Mouse (Mus musculus) C2C12 (cell line): ENCODE results near the gene Tcf15.

Experiments
- CEBPB ChIP-seq: IDR thresholded peaks from one replicate; pipeline ENCODE4 v1.6.1; 2011; ENCODE audit warnings: low read depth, mild to moderate bottlenecking, control low read depth, moderate library complexity
- CTCF ChIP-seq: IDR thresholded peaks from one replicate; pipeline ENCODE4 v1.5.1; 2011; ENCODE audit not compliant: control insufficient read depth, insufficient read depth, insufficient read length
- FOSL1 ChIP-seq: IDR thresholded peaks from one replicate; pipeline ENCODE4 v1.8.0; 2011; ENCODE audit warnings: mild to moderate bottlenecking, low read length; ENCODE audit not compliant: poor library complexity, insufficient read depth, severe bottlenecking
- MAX ChIP-seq: IDR thresholded peaks from one replicate; pipeline ENCODE4 v1.6.1; 2011; ENCODE audit warnings: mild to moderate bottlenecking, control low read depth
- MYOD1 ChIP-seq: IDR thresholded peaks from one replicate; pipeline ENCODE4 v1.6.1; 2011; ENCODE audit warnings: low read depth; ENCODE audit not compliant: control insufficient read depth, insufficient read length
- MYOG ChIP-seq: IDR thresholded peaks from one replicate; pipeline ENCODE4 v1.6.1; 2011; ENCODE audit not compliant: control insufficient read depth, insufficient read length; ENCODE audit errors: extremely low read depth
- USF1 ChIP-seq: IDR thresholded peaks from one replicate; pipeline ENCODE4 v1.6.1; 2011; ENCODE audit warnings: low read depth, mild to moderate bottlenecking, control low read depth, moderate library complexity

- TF ChIP-seq CTCF (no peak), CEBPB (no peak), USF1 (no peak), MAX (no peak), MYOG (no peak), MYOD1 (no peak), FOSL1 (no peak)
Observed at GRCm38 (mm10) chr2:152140941-152141340, 2.4 kb upstream of the Tcf15 start.
